In the genomic region with DNA sequence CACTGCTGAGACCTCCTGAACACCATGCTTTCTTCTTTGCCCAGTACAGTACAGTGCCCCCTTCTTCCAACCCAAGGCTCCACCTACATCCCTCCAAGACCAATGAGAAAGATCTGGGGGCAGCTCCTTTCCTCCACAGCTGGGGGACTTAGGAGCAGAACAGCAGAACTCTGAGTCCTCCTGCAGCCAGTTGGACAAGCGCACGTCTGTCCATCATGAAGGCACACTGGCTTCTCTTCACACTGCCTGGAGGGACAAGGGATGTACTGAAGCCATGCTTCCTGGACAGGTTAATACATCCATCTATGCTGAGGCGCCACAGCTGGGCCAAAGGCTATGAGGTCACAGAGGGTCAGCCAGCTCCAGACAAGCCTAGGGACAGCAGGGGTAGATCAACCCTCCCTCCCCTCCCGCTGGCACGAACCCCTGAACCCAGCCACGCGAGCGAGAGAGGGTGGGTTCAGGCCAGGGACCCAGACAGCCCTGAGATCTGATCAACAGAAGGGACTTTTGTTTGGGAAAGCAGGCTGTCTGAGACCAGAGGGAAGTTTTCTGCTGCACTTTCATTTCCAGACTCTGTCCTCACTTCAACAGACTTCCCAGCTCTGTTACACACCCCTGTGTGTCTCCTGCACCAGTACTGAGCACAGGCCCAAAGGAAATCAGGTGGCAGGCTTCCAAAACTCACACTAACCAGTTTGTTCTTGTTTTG, we compare ENCODE assay signal across 10 mouse cellular contexts. TPM values are rescaled to one million over a fixed set of nuclear protein-coding genes. Genes with fewer than 3 reads are reported as not detected.
DNase-seq lines count a peak whose midpoint lies in the region; ATAC-seq and TF ChIP-seq lines count a peak whose summit lies in the region.
"Had no signal": no experiment of that assay in that cellular context is flagged by ENCODE, and none has a peak within 500 bp of the region (broad histone marks: within the 10 kb centered on the region; RNA-seq: fewer than 3 reads in every experiment).

No protein-coding gene starts in this region.

- H3K4me2 ChIP-seq in intestine, embryonic 14.5 days (ENCODE audit: low read length), result no peak overlapping the region
- H3K4me2 ChIP-seq in intestine, postnatal 0 days (replicated peaks; ENCODE audit: low read depth), result no peak overlapping the region
- no peak overlapping the region for H3K4me2 ChIP-seq in kidney, embryonic 16.5 days (replicated peaks; ENCODE audit: low read depth, low read length)
- H3K4me2 ChIP-seq in neural tube, embryonic 14.5 days (ENCODE audit: low read depth, low read length), result no peak overlapping the region

- no peaks in the 10 kb centered on the region for H3K36me3 ChIP-seq in intestine, embryonic 14.5 days (ENCODE audit: control insufficient read depth, insufficient read depth, low read length)
- H3K36me3 ChIP-seq in intestine, postnatal 0 days (ENCODE audit: control insufficient read depth, insufficient read depth), result no peaks in the 10 kb centered on the region
- no peaks in the 10 kb centered on the region for H3K36me3 ChIP-seq in kidney, embryonic 16.5 days (ENCODE audit: insufficient read depth, low read length)
- H3K36me3 ChIP-seq in neural tube, embryonic 14.5 days (ENCODE audit: control insufficient read depth, insufficient read depth, low read length), result no peaks in the 10 kb centered on the region

- H3K27ac ChIP-seq in intestine, embryonic 14.5 days (ENCODE audit: low read depth), result peak overlapping the region; percentile 19
- H3K27ac ChIP-seq in intestine, postnatal 0 days (ENCODE audit: low read depth, low read length), result no peak overlapping the region
- no peak overlapping the region for H3K27ac ChIP-seq in kidney, embryonic 16.5 days (ENCODE audit: low read length)
- H3K27ac ChIP-seq in neural tube, embryonic 14.5 days (ENCODE audit: low read depth, low read length), result no peak overlapping the region

- DNase-seq in intestine, embryonic 14.5 days (ENCODE audit: low spot score), result no peak
- peak; percentile 65 to 72 for DNase-seq in heart, adult 18-20 months
- no peak for DNase-seq in layer of hippocampus, adult 9-10 months (ENCODE audit: low spot score)
- DNase-seq in thymus, postnatal 14 days, result no peak
- DNase-seq in gastrocnemius, adult 8-10 months (ENCODE audit: low spot score in 2 of 2), result no peak
- DNase-seq: adrenal gland, postnatal 25 days had no signal

- H3K4me1 ChIP-seq in intestine, embryonic 14.5 days (replicated peaks; ENCODE audit: control insufficient read depth, insufficient read depth, low read length), result peaks cover 23% of the 10 kb centered on the region
- no peaks in the 10 kb centered on the region for H3K4me1 ChIP-seq in intestine, postnatal 0 days (replicated peaks; ENCODE audit: control insufficient read depth, insufficient read depth, low read length)
- peaks cover 22% of the 10 kb centered on the region for H3K4me1 ChIP-seq in kidney, embryonic 16.5 days (ENCODE audit: insufficient read depth, low read length)
- no peaks in the 10 kb centered on the region for H3K4me1 ChIP-seq in neural tube, embryonic 14.5 days (ENCODE audit: control insufficient read depth, insufficient read depth, low read length)

- no peak for TF ChIP-seq CTCF in intestine, postnatal 0 days (IDR thresholded peaks at IDR 0.05; ENCODE audit: low read depth)

- no peaks in the 10 kb centered on the region for H3K27me3 ChIP-seq in intestine, embryonic 14.5 days (replicated peaks; ENCODE audit: control insufficient read depth, insufficient read depth, low read length)
- H3K27me3 ChIP-seq in intestine, postnatal 0 days (replicated peaks; ENCODE audit: control insufficient read depth, insufficient read depth, low read length), result no peaks in the 10 kb centered on the region
- H3K27me3 ChIP-seq in kidney, embryonic 16.5 days (ENCODE audit: insufficient read depth, low read length), result no peaks in the 10 kb centered on the region
- no peaks in the 10 kb centered on the region for H3K27me3 ChIP-seq in neural tube, embryonic 14.5 days (ENCODE audit: control insufficient read depth, insufficient read depth, low read length)

- ATAC-seq in intestine, embryonic 14.5 days (replicated peaks; ENCODE audit: low FRiP score, low TSS enrichment, low read depth), result no peak; the same call in 1 of the 2 replicates
- ATAC-seq in intestine, postnatal 0 days, result no peak
- ATAC-seq in kidney, embryonic 16.5 days (ENCODE audit: low FRiP score, low TSS enrichment), result peak; percentile 60; the same call in 1 of the 2 replicates
- ATAC-seq in neural tube, embryonic 14.5 days (ENCODE audit: low read depth), result peak; percentile 42; the same call in 1 of the 2 replicates

- WGBS in intestine, embryonic 14.5 days, result 30% methylated on average over 8 of the region's 8 CpGs
- 41% methylated on average over 8 of the region's 8 CpGs for WGBS in intestine, postnatal 0 days
- 26% methylated on average over 8 of the region's 8 CpGs for WGBS in kidney, embryonic 16.5 days
- WGBS in neural tube, embryonic 14.5 days, result 70% methylated on average over 8 of the region's 8 CpGs

- no peak overlapping the region for H3K9ac ChIP-seq in intestine, embryonic 14.5 days (ENCODE audit: low read length)
- no peak overlapping the region for H3K9ac ChIP-seq in intestine, postnatal 0 days (ENCODE audit: low read depth, low read length)
- H3K9ac ChIP-seq in kidney, embryonic 16.5 days (replicated peaks; ENCODE audit: low read length), result no peak overlapping the region
- H3K9ac ChIP-seq in neural tube, embryonic 14.5 days (replicated peaks; ENCODE audit: low read depth, low read length), result no peak overlapping the region

- no peaks in the 10 kb centered on the region for H3K9me3 ChIP-seq in intestine, embryonic 14.5 days (ENCODE audit: control insufficient read depth, low read length)
- no peaks in the 10 kb centered on the region for H3K9me3 ChIP-seq in intestine, postnatal 0 days (ENCODE audit: control insufficient read depth)
- H3K9me3 ChIP-seq in kidney, embryonic 16.5 days (ENCODE audit: low read length), result no peaks in the 10 kb centered on the region
- H3K9me3 ChIP-seq in neural tube, embryonic 14.5 days (ENCODE audit: control insufficient read depth, low read length), result no peaks in the 10 kb centered on the region

- no peak overlapping the region for H3K4me3 ChIP-seq in intestine, embryonic 14.5 days (ENCODE audit: low read depth, low read length)
- no peak overlapping the region for H3K4me3 ChIP-seq in intestine, postnatal 0 days (ENCODE audit: low read depth, low read length)
- H3K4me3 ChIP-seq in kidney, embryonic 16.5 days (ENCODE audit: low read length), result no peak overlapping the region
- H3K4me3 ChIP-seq in neural tube, embryonic 14.5 days (ENCODE audit: low read depth, low read length), result no peak overlapping the region

RNA-seq across cellular contexts. Expression of gene Gli2, which starts 27.6 kb away (rescaled TPM):
- 11.4 and 11.6 TPM in 2 replicates for polyA plus RNA-seq in intestine, embryonic 14.5 days (2014; fragmentation: Nextera tagmentation; extraction: Ambion mirVana)
- 2.1 and 3.8 TPM in 2 replicates for polyA plus RNA-seq in intestine, postnatal 0 days (2015; fragmentation: Nextera tagmentation; extraction: Ambion mirVana)
- total RNA-seq in heart, adult 18-20 months (2021), result 1 to 10 TPM; 1.0 to 1.2 TPM
- polyA plus RNA-seq in kidney, embryonic 16.5 days (2015; fragmentation: Nextera tagmentation; extraction: Ambion mirVana), result 6.5 and 7.3 TPM in 2 replicates
- 1.5 and 1.8 TPM in 2 replicates for polyA plus RNA-seq in neural tube, embryonic 14.5 days (2014; fragmentation: Nextera tagmentation; extraction: Ambion mirVana)
- total RNA-seq in gastrocnemius, adult 8-10 months (2022), result under 1 TPM; 0.44 to 0.54 (median 0.50) TPM
- total RNA-seq: megakaryocyte, adult 5-6 weeks had no signal

Comparison
In these comparisons a context has a peak if more than half of its experiments do, and no peak if none do; other contexts are left out.
1. ATAC-seq: peak in kidney, embryonic 16.5 days (single experiment) and neural tube, embryonic 14.5 days (single experiment); none in intestine, embryonic 14.5 days (single experiment) and intestine, postnatal 0 days (single experiment).
2. DNase-seq: peak in heart, adult 18-20 months (2 of 2); none in intestine, embryonic 14.5 days (single experiment), layer of hippocampus, adult 9-10 months (single experiment), thymus, postnatal 14 days (single experiment) and gastrocnemius, adult 8-10 months (0 of 2).